Mouse (Mus musculus): ENCODE data around the gene Syce2.

DNA sequence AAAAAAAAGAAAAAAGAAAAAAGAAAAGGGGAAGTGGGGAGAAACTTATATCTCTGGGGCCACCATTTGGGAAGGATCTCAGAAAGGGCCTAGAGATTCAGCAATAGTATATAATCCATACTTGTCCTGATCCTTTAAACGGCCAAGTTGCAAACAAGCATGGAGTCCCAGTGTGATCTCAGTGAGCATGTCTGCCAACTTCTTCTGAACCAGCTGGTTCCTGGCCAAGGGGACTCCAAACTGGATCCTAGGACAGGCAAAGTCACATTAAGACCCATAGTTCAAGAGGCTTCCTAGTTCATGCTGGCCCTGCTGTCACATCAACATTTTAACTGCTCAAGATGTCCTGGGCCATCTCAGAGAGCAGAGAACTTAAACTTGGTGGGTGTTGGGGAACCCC is 17.2 kb downstream of the Syce2 start:
- TF ChIP-seq CTCF (IDR thresholded peaks at IDR 0.05; ENCODE audit: control insufficient read depth, insufficient read depth, insufficient replicate concordance, low read depth, low read length) (no peak), POLR2A (IDR thresholded peaks at IDR 0.05; ENCODE audit: control insufficient read depth, low read depth, low read length) (no peak)

Data from testis, adult 2 months (tissue).